Mouse (Mus musculus) retina, adult 2 months (tissue): Measurements from ENCODE around the gene Txlna.
A peak's percentile ranks its signal among the peaks of the same experiment; 100 is the strongest.

Experiments
- DNase-seq: peaks from one replicate; pipeline ENCODE4 v3.0.0-alpha.2; 2012; ENCODE audit warnings: low read depth, low spot score

Txlna gene

GRCm38 (mm10) chr4:129625029-129625370 is 15.9 kb downstream of the Txlna start:
- DNase-seq: no peak

- DNase-seq: peak; percentile 64
Measured at GRCm38 (mm10) chr4:129624281-129625028, 16.4 kb downstream of the Txlna start.

DNA sequence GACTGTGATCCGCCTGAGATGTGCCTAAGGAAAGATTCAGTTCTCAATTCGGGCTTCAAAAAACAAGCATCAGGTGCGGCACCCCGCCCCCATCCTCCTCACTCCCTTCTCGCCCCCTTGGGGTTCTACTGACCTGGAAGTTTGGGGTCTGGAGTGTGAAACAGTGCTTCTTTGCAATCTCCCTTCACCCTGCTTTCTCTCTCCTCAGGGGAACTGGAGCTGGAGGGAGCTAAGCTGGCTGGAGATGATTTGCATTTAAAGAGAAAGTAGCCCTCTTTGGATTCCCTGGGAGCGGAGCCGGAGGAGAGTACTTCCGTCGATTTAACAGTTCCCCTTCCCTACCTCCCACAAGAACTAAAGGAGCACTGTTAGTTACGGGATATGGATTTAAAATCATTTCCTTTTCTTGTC is 17.2 kb downstream of the Txlna start, which contains the start of gene Ccdc28b:
Ccdc28b (minus strand) TSS at position 267 of the 411 bp plus-strand sequence.
- peak; percentile 50 for DNase-seq

DNA sequence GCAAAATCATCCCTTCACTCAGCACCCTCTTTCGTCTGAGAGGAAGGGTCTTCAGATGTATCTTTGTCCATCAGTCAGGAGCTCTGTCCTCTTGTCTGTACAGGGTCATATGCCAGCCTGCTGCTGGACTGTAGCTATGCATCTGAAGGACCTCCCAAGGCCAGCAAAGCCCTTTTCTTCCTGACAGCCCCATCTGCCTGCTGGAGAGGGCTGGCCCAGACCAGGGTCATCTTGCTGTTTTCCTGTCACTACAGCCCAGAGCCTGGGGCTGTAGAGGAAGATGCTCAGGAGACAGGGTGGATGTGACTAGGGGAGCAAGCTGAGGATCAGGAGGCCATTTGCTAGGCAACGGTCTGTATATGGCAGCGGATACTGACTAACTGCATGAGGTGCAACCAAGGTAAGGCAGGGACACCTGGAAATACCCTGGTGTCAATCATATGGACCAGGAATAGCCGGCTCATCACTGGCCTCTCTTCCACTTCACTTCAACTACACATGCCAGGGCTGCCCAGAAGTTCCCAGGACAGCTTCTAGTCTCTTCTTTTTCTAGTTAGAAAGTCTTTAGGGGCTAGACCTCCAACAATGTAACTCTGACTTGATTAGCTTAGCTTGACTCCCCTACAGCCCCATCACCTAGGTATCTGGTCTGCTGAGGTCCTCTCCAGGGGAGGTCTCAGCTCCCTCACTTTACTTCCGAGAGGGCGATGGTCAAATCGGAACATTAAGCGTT is 17.9 kb downstream of the Txlna start:
- DNase-seq: no peak

DNA sequence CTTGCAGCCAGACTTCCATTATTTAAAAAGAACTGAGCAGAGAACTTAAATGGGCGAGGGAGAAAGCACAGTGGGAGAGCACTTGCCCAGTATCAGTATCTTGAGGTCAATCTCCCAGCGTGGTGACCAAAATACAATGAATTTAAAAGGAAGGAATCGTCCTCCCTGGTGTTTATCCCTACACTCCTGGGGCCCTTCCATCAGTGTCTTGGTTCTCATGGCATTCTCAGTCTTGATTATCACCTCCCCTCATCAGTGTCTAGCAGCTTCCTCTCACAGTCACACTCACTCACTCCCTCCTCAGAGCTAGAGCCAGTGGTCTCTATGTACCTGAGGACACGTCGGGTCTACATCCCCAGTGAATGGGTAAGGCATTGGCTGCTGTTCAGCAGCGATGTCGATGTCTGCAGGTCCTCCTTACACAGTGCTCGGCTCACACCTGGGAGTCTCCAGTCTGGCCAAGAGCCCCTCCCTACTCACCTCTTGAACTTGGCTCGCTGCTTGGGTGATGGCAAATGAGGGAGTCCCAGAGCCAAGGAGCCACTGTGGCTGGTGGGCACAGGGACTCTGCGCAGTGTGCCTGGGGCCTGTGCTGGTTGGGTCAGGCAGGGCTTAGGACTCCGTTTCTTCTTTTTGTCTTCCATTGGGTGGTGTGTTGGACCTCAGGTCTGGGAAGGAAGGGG is 18.6 kb downstream of the Txlna start:
- no peak for DNase-seq

DNA sequence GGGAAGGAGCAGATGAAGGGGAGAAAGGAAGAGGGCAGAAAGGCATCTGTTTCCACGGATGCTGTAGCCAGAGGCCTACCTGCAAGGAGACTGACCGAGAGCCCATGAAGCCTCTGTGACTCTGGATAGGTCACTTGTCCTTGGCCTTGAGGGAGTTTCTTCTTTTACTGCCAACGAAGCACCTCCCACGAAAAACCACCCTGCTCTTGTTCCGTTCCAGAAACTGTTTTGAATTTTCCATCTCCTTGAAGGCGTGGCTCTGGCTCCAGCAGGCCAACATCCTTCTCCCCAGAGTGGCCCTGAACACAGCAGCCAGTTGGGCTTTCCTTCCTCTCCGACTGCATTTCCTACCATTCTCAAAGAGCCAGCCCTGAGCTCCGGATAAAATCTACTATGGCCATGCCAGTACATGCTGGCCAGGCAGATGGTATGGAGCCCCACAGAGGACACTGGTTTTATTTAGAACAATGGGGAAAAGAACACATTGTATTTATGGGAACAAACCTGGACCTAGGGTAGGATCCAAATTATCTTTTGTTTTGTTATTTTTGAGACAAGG is 19.5 kb downstream of the Txlna start:
- no peak for DNase-seq

DNA sequence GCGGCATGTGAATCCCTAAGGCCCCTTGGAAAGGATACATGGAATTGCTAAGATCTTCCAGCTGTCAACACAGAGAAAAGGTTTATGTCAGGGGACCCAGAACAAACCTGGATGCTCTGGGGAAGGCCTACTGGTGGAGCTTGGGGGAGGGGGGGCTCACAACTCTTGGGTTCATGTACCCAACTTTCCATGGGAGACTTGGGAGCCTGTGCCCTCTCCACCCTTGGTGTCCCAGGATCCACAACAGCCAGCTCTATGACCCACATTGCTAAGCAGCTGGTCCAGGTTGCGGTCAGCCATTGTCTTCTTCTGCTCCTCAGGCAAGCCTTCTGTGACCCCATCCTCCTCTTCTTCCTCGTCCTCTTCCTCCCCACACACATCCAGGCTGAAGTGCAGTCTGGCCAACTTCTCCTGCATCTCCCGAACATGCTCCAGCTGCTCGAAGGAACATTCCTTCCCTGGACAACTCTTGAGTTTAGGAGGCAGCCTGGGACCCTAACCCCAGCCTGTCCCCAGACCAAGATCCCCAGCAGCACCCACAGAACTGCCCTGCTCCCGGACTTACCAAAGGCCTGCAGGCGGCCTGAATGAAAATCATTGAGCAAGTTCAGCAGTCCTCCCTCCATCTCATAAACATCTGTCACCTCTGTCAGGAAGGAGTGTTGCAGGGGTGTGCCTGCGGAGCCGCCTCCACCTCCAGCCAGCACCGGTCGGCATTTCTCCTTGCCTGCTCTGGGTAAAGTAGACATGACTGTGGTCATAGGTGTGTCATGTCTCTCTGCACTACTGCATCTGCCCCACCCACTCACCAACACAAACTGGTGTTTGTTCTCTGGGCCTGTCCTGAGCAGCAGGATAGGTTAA is 20.2 kb downstream of the Txlna start:
- no peak for DNase-seq

DNA sequence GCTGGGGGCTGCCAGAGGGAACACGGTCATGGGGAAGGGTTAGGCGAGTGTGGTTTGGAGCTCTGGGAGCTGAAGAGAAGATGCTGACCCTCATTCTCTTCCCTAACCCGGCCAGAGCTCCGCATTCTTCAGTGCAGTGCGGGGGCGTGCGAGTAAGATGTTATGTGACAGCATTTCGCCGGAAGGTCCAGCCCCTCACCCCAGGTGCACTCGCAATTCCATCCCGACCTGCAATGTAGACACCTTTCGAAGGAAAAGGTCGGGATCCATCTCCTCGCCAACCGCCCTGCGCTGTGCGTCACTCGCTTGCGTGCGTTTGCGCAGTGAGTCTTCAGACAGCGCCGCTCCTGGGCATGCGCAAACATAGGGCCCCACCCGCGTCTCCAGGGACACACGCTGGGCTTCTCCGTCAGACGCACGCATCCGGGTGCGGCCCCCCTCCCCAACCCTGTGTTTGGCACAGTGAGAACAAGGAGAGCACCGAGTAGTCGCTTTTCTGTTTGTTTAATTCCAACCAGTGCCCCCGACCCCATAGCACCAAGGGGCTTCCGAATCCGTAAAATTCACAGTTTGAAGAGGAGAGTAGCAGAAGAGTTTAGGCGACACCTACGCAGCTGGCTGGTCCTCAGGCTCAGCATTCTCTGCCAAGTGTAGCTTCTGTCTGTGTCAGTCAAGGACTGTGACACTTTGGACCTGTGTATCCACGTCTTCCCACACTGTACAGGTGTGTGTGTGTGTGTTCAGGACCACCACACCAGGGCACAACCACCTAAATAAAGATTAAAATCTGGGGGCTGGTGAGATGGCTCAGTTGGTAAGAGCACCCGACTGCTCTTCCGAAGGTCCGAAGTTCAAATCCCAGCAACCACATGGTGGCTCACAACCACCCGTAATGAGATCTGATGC is 21.8 kb downstream of the Txlna start, which contains the start of gene Iqcc:
Iqcc (minus strand) TSS at position 314 of the 906 bp plus-strand sequence.
- DNase-seq: peak; percentile 87

GRCm38 (mm10) chr4:129618031-129618430 is 22.8 kb downstream of the Txlna start:
- DNase-seq: no peak

DNA sequence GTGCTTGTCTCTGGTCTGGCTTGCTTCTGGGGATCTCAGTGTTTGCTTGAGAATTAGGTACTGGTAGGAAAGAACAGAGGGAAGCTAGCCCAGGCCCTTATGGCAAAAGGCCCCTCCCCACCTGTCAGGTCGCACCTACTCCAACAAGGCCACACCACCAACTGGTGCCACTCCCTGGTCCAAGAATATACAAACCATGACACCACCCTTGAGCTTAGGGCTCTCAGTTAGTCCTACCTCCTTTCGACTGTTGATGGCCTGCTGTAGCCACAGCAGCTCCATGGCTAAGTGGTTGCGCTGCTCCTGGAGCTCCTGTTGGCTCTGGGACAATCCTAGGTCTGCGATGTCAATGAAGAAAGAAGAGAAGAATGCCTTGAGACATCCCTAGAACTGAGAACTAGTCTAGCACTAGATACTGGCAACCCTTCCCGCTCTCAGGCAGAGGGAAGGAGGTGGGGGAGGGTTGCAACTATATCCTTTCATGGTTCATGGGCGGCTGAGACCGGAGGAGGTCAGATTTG is 23.7 kb downstream of the Txlna start:
- DNase-seq: no peak

DNA sequence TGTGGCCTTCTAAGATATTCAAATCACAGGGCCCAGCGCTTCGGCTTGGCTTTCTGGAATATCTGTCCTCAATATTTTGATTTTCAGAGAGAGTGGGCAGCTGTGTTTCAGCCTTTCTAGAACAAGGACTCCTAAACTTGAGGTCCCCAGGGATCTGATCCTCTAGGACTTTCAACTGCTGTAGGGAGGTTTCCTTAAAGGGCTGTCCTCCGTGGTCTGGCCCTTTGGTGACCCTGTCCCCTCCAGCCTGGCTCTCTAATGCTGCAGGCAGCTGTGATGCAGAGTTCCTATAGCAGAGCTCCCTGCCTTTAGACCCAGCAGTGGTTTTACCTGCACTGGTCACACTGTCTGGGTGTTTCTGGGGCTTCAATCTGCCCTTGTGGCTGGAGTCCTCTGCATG is 24.2 kb downstream of the Txlna start:
- DNase-seq: no peak

- no peak for DNase-seq
Measured at GRCm38 (mm10) chr4:129615801-129616290, 25.0 kb downstream of the Txlna start.

DNA sequence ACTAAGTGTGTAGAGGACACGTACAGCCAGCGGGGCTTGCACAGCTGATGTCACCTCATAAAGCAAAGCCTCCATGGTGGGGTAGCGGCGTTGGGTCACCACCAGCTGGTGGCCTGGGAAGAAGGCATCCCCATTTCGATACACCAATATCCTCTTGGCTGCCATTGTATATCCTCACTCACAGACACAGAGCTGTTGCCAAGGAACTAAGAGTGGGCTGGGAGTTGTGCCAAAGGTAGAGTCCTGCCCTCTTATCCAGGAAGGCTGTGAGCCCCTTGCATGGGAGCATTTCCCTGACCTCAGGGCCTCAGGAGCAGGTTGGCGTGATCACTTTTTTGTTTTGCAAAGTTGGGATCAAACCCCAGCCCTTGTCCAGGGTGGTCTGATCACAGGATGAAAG is 26.8 kb downstream of the Txlna start, which contains the start of gene Dcdc2b:
Dcdc2b (minus strand) TSS at position 165 of the 400 bp plus-strand sequence.
- DNase-seq: no peak

DNA sequence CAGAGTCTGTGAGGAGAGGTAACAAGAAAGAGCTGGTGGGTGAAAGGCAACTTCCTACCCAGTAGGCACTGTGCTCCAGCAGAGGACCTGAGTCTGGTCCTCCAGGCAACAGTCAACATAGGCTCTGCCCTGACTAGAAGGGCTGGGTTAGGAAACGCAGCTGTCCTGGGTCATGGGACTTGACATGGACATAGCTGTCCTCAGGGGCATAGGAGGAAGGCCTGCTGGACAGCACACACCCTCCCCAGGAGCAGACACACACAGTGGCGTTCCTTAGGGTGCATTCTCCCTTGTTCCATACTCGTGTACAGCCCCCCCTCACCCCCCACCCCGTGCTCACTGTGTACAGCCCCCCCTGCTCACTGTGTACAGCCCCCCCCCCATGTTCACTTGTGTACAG is 30.4 kb downstream of the Txlna start:
- DNase-seq: no peak

- DNase-seq: no peak
Measured at GRCm38 (mm10) chr4:129610026-129610425, 30.8 kb downstream of the Txlna start.

DNA sequence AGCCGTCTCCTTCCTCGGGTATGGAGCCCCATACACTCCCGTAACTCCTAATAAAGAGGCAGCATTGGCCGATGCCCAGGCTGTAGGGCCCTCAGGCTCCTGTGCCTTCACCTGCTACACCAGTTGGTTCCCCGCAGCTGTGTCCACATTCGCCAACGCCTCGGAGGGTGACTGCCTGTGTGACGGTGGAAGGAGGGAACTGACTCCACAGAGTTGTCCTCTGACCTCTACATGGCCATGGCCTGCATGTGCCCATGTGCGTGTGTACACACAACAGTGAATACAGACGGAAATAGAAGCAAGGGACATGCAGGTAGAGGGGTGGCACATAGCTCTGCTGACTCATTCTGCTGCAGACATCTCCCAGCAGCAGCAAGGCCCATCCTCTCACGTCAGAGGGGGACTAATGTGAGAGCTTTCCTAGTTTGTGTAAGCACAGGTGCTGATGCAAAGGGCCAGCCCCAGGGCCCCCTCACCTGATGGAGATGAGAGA is 31.7 kb downstream of the Txlna start:
- no peak for DNase-seq

- peak; percentile 63 for DNase-seq
Measured at GRCm38 (mm10) chr4:129608426-129609025, 32.3 kb downstream of the Txlna start.

DNA sequence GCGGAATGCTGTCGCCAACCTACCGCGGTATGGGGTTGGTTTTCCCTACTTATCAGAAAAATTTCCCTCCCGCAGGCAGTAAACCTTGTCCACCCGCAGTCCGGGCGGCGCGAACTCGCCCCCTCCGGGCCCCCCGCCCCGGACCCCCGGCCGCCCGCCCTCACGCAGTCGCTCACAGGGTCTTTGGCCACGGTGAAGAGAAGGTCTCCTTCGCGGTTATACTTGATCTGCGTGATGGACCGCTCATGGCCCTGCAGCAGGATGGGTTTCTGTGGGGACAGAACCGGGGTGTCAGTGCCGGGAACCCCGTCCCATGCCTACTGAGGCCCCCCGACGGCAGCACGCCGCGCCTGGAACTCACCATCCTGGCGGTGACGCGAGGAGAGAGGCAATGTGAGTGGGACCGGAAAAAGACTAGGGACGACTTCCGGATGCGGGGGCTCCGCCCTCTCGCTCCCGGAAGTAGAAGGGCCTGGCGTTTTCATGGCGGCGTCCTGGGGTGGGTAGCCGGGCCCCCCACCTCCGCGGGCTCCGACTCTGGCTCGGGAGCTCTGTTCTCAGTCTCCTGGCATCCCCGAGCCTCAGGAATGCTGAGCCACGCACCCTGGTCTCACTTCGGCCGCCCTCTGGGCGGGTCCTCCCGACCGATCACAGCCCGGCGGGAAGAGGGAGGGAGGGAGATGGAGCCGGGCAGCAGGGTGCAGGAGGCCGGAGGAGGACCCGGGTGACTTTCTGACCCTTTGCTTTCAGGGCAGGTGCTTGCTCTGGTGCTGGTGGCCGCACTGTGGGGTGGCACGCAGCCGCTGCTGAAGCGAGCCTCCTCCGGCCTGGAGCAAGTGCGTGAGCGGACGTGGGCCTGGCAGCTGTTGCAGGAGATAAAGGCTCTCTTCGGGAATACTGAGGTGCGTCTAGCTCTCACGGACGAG is 40.4 kb downstream of the Txlna start, which contains the start of the genes Eif3i and Tmem234:
Eif3i (minus strand) TSS at position 416 of the 926 bp plus-strand sequence.
Tmem234 (plus strand) TSS at position 436 of the 926 bp plus-strand sequence.
- peak; percentile 61 for DNase-seq
